ENCODE assay signal across 8 mouse cellular contexts in the genomic region with DNA sequence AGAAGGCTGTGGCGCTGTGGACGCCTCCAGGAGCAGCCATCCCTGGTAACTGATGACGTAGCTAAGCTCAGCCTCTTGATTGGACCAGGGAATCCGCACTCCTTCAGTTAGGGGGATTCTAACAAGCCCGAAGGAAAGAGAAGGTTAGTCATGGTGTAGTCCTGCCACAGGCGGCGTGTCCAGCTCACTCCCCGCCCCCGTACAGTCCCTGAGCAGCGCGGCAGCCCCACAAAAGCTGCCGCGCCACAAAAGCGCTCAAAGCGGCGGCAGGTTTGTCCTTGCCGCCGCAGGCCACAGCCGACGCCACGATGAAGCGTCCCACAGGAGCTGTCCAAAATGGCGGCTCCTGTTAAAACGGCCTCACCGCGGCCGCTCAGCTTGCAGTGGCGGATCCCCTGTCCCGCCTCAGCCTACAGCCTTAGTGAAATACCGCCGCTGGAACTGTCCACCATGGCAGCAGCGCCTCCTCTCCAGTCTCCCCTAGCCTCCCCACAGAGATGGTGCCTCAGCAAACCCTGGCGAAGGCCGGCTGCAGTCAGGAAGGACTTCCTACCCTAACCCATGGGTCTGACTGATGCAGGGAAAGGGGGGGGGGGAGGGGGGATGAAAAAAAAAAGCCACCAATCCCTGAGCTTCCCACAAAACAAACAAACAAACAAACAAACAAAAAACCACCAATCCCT. TPM values are rescaled to one million over a fixed set of nuclear protein-coding genes. Genes with fewer than 3 reads are reported as not detected.
DNase-seq lines count a peak whose midpoint lies in the region; ATAC-seq and TF ChIP-seq lines count a peak whose summit lies in the region.

Gene BC051142, plus strand, starts transcription at position 110 of the 683 bp plus-strand sequence.

- intact Hi-C loops in heart, postnatal 25 days (cut with DNase I) = no loop called here

- peak; percentile 80 for ATAC-seq in CD4-positive, CD25-positive, alpha-beta regulatory T cell, adult 4 months
- peak; percentile 99 for ATAC-seq in forebrain, embryonic 15.5 days (replicated peaks)
- ATAC-seq in liver, postnatal 0 days = peak; percentile 90
- peak; percentile 98 for ATAC-seq in neural tube, embryonic 14.5 days (ENCODE audit: low read depth)

- no peaks in the 10 kb centered on the region for H3K36me3 ChIP-seq in forebrain, embryonic 15.5 days
- H3K36me3 ChIP-seq in liver, postnatal 0 days (replicated peaks; ENCODE audit: insufficient read depth, low read length) = no peaks in the 10 kb centered on the region
- H3K36me3 ChIP-seq in neural tube, embryonic 14.5 days (ENCODE audit: control insufficient read depth, insufficient read depth, low read length) = no peaks in the 10 kb centered on the region
- no peaks in the 10 kb centered on the region for H3K36me3 ChIP-seq in testis, adult 2 months (ENCODE audit: control insufficient read depth, insufficient read depth, low read length)

- no peak for TF ChIP-seq EP300 in liver, postnatal 0 days (IDR thresholded peaks at IDR 0.05; ENCODE audit: low read depth)

- TF ChIP-seq CTCF in liver, postnatal 0 days (IDR thresholded peaks at IDR 0.05; ENCODE audit: low read depth) = no peak
- TF ChIP-seq CTCF in testis, adult 2 months (IDR thresholded peaks at IDR 0.05; ENCODE audit: control insufficient read depth, insufficient read depth, insufficient replicate concordance, low read depth, low read length) = no peak

- no peaks in the 10 kb centered on the region for H3K27me3 ChIP-seq in forebrain, embryonic 15.5 days
- H3K27me3 ChIP-seq in liver, postnatal 0 days (ENCODE audit: insufficient read depth, low read length) = peaks cover 6% of the 10 kb centered on the region; the same call in 1 of the 2 replicates
- no peaks in the 10 kb centered on the region for H3K27me3 ChIP-seq in neural tube, embryonic 14.5 days (ENCODE audit: control insufficient read depth, insufficient read depth, low read length)
- no peaks in the 10 kb centered on the region for H3K27me3 ChIP-seq in testis, adult 2 months (ENCODE audit: control insufficient read depth, insufficient read depth, low read length)

- peak within 1 kb of the TSS; percentile 64 for H3K4me3 ChIP-seq in forebrain, embryonic 15.5 days
- H3K4me3 ChIP-seq in liver, postnatal 0 days (ENCODE audit: low read depth, low read length) = peak within 1 kb of the TSS; percentile 48
- peak within 1 kb of the TSS; percentile 60 for H3K4me3 ChIP-seq in neural tube, embryonic 14.5 days (ENCODE audit: low read depth, low read length)
- H3K4me3 ChIP-seq in testis, adult 2 months (ENCODE audit: control insufficient read depth, low read depth, low read length) = peak within 1 kb of the TSS; percentile 93

- peak; percentile 87 for TF ChIP-seq POLR2A in testis, adult 2 months (IDR thresholded peaks at IDR 0.05; ENCODE audit: control insufficient read depth, low read depth, low read length)

- H3K4me1 ChIP-seq in forebrain, embryonic 15.5 days = no peaks in the 10 kb centered on the region
- H3K4me1 ChIP-seq in liver, postnatal 0 days (ENCODE audit: insufficient read depth) = no peaks in the 10 kb centered on the region
- no peaks in the 10 kb centered on the region for H3K4me1 ChIP-seq in neural tube, embryonic 14.5 days (ENCODE audit: control insufficient read depth, insufficient read depth, low read length)
- peaks cover 6% of the 10 kb centered on the region for H3K4me1 ChIP-seq in testis, adult 2 months (ENCODE audit: control insufficient read depth, insufficient read depth, low read length)

- peak within 1 kb of the TSS; percentile 98 for H3K27ac ChIP-seq in forebrain, embryonic 15.5 days (replicated peaks)
- H3K27ac ChIP-seq in liver, postnatal 0 days (ENCODE audit: low read depth) = peak within 1 kb of the TSS; percentile 24; the same call in 1 of the 2 replicates
- peak within 1 kb of the TSS; percentile 99 for H3K27ac ChIP-seq in neural tube, embryonic 14.5 days (ENCODE audit: low read depth, low read length)
- H3K27ac ChIP-seq in testis, adult 2 months (ENCODE audit: control insufficient read depth, insufficient read depth, low read depth, low read length) = peak within 1 kb of the TSS; percentile 97

- WGBS in forebrain, embryonic 15.5 days = 8% methylated on average over 34 of the region's 34 CpGs
- 5% methylated on average over 34 of the region's 34 CpGs for WGBS in liver, postnatal 0 days (ENCODE audit: insufficient replicate concordance)
- WGBS in neural tube, embryonic 14.5 days = 2% methylated on average over 34 of the region's 34 CpGs

- peak; percentile 47 for DNase-seq in c-Kit-positive CD71-positive TER-119-positive erythroid progenitor cells, embryonic 14.5 days (ENCODE audit: low spot score)
- DNase-seq in heart, postnatal 25 days (ENCODE audit: low spot score) = peak; percentile 53
- DNase-seq in layer of hippocampus, adult 11-12 months (ENCODE audit: low spot score) = peak; percentile 88
- DNase-seq in liver, postnatal 0 days = peak; percentile 59

- H3K4me2 ChIP-seq in forebrain, embryonic 15.5 days (replicated peaks) = peak within 1 kb of the TSS; percentile 60
- peak within 1 kb of the TSS; percentile 83 for H3K4me2 ChIP-seq in liver, postnatal 0 days (ENCODE audit: low read depth, low read length)
- H3K4me2 ChIP-seq in neural tube, embryonic 14.5 days (ENCODE audit: low read depth, low read length) = peak within 1 kb of the TSS; percentile 56

- H3K9ac ChIP-seq in forebrain, embryonic 15.5 days (replicated peaks) = peak within 1 kb of the TSS; percentile 82
- H3K9ac ChIP-seq in liver, postnatal 0 days (replicated peaks) = peak within 1 kb of the TSS; percentile 59
- peak within 1 kb of the TSS; percentile 82 for H3K9ac ChIP-seq in neural tube, embryonic 14.5 days (replicated peaks; ENCODE audit: low read depth, low read length)

- H3K9me3 ChIP-seq in forebrain, embryonic 15.5 days = no peaks in the 10 kb centered on the region
- H3K9me3 ChIP-seq in liver, postnatal 0 days (ENCODE audit: low read length) = no peaks in the 10 kb centered on the region
- H3K9me3 ChIP-seq in neural tube, embryonic 14.5 days (ENCODE audit: control insufficient read depth, low read length) = no peaks in the 10 kb centered on the region

RNA-seq across cellular contexts. Expression of gene BC051142, which starts in this region (rescaled TPM):
- 1 to 10 TPM; 1.8 to 1.9 TPM for polyA plus RNA-seq in CD4-positive, CD25-positive, alpha-beta regulatory T cell, adult 4 months (2017; shearing (Covaris generic))
- polyA plus RNA-seq in forebrain, embryonic 15.5 days (2015; fragmentation: Nextera tagmentation; extraction: Ambion mirVana) = 1.5 and 3.3 TPM in 2 replicates
- under 1 TPM in 1 of 2 experiments, not detected in 1; 0.34 TPM for total RNA-seq in heart, postnatal 25 days (2021)
- 0.08 TPM in 1 of 2 replicates, not detected in the other for polyA plus RNA-seq in liver, postnatal 0 days (2015; fragmentation: Nextera tagmentation; extraction: Ambion mirVana)
- 4.2 and 6.0 TPM in 2 replicates for polyA plus RNA-seq in neural tube, embryonic 14.5 days (2014; fragmentation: Nextera tagmentation; extraction: Ambion mirVana)
- polyA plus RNA-seq in testis, adult 2 months (2012; rRNA removed) = 883 and 1,115 TPM in 2 replicates

Comparison
In these comparisons a context has a peak if more than half of its experiments do, and no peak if none do; other contexts are left out.
1. Peak in every context shown above with its lines: DNase-seq, ATAC-seq, H3K4me3 ChIP-seq and H3K27ac ChIP-seq.
2. RNA of gene BC051142 (polyA plus RNA-seq): 883 to 1,115 TPM in testis, adult 2 months; 4.2 to 6.0 TPM in neural tube, embryonic 14.5 days, 1.8 to 1.9 TPM in CD4-positive, CD25-positive, alpha-beta regulatory T cell, adult 4 months, 1.5 to 3.3 TPM in forebrain, embryonic 15.5 days and 0.08 TPM in liver, postnatal 0 days; every median in the first group is over 100 times any median in the second.
3. Peak in DNase-seq in heart, postnatal 25 days; RNA of the gene not detected or under 1 TPM.
4. Peak in DNase-seq, ATAC-seq, H3K4me3 ChIP-seq, H3K27ac ChIP-seq, H3K9ac ChIP-seq and H3K4me2 ChIP-seq in liver, postnatal 0 days; RNA of the gene not detected or under 1 TPM.
5. H3K27ac ChIP-seq: peak in every context shown above with its lines; median percentile 99 in neural tube, embryonic 14.5 days; 98 in forebrain, embryonic 15.5 days; 97 in testis, adult 2 months; 24 in liver, postnatal 0 days.